Mouse (Mus musculus): ENCODE results near the gene 9430007A20Rik.
"Not testable (repeated sequence)": the region's sequence is repeated elsewhere in the genome, so short reads cannot be mapped to it uniquely, and the experiment has no call there.

The 9430007A20Rik gene

DNA sequence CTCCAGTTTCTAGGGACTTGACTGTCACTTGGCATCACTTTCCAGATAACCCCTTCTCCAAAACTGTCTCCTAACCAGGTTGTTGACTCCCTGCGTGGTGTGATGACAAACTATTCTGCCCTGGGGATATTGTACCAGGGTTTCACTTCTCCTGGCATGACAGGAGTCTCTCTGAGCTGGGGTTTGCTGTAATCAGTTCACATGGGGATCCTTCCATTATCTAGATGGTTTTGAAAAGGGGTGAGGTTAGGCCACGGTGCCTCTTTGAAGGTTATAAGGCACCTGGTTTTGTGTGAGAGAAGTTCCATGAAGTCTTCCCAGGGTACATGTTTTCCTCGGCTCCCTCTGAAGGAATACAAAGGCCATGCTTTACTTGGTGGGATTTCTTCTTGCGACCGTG, at the start of gene 9430007A20Rik:
Gene 9430007A20Rik, plus strand, starts transcription at position 301 of the 400 bp plus-strand sequence.
- DNase-seq (ENCODE audit: low read depth) = no peak

DNA sequence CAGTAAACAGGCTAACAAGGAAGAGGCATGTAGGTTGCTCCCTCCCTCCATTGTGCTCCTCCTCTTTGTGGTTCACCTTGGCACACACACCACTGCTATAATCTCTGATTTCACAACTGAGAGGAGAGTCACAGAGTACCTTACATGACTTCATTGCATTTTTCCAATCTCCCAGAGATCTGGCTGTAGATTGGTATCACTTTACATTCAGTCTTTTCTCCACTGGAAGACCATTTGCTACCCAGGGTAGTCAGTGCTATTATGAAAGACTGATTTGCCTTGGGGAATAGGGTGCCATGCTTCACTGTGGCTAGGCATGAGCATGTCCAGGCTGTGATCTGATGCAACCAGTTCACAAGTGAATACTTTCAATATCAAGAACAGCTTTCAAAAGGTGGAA, 26.3 kb upstream of the 9430007A20Rik start:
- no peak for DNase-seq (ENCODE audit: low read depth)

DNA sequence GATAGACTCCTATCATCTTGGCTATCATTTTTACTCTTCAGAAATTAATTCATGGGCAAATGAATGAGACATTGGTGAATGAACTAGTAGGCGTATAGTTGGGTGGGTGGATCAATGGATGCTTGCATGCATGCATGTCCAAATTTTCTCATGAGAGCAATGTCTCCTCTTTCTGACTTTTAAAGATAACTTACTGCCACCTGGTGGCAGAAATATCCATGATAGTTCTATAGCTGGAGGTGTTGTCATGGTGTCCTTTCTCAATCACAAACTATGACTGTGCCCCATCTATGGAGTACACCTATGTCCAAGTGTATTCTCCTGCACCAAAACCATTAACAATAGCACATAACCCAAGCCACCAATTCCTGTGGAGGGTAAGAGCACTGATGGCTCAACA, 13.1 kb upstream of the 9430007A20Rik start:
- DNase-seq (ENCODE audit: low read depth) = no peak

- no peak for DNase-seq (ENCODE audit: low read depth)
These were observed 25.1 kb downstream of the 9430007A20Rik start for GRCm38 (mm10) chr4:144544689-144545088.

- not testable (repeated sequence) for DNase-seq (ENCODE audit: low read depth)
These were observed 25.7 kb downstream of the 9430007A20Rik start for GRCm38 (mm10) chr4:144545339-144545738.

DNA sequence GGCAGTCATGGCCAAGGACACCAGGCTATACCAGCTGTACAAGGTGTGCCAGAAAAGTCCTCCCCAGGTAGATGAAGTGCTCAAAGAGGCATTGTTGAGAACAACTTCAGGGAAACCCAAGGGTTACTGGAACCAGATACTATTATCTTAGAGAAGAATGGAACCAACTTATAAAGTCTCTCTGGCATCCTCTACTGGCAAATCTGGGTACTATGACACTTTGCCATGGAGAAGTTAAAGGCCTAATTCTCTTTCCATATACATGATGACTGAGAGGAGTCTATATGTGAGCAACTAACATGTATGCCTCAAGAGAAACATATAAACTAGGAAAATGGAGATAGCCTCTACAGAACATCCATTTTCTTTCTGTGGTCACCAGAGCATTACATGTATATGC, 31.5 kb downstream of the 9430007A20Rik start:
- no peak for DNase-seq (ENCODE audit: low read depth)

DNA sequence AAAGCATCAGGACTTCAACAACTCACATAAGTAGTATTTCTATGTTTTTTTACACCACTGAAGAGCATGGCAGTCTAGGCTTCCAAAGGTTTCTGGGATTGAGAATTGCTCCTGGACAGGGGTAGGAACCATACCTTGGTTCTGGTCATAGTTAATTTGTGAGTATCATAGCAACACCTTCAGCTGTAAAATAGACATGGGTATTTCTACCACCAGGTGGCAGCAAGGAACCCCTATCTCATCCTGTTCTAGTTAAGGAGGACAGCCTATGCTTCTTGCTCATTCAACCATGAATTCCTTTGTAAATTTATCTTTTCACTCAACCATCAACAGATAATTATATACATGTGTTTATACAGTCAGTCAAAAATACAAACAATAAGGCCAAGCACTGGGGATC, 40.2 kb downstream of the 9430007A20Rik start:
- DNase-seq (ENCODE audit: low read depth) = peak; percentile 3

GRCm38 (mm10) chr4:144561205-144561604, 41.6 kb downstream of the 9430007A20Rik start:
- DNase-seq (ENCODE audit: low read depth) = no peak

GRCm38 (mm10) chr4:144565034-144565433, 45.4 kb downstream of the 9430007A20Rik start, which contains the start of gene Gm13124:
Gm13124 (minus strand) TSS chr4:144565134.
- no peak for DNase-seq (ENCODE audit: low read depth)

- DNase-seq (ENCODE audit: low read depth) = no peak
These were observed 48.1 kb downstream of the 9430007A20Rik start for GRCm38 (mm10) chr4:144567752-144568151.
